Mouse (Mus musculus) large intestine, adult 2 months (tissue): ENCODE measurements around the gene Pin1. TPM values are rescaled to one million over a fixed set of nuclear protein-coding genes. Genes with fewer than 3 reads are reported as not detected.
"Not testable (repeated sequence)": the region's sequence is repeated elsewhere in the genome, so short reads cannot be mapped to it uniquely, and the experiment has no call there.

Source experiments
- DNase-seq: peaks from one replicate; pipeline ENCODE4 v3.0.0-alpha.2; 2012; ENCODE audit warnings: low read depth, low spot score
- WGBS: fragments of 180-500 bp; shearing (Covaris S2); methylation state at CpG from one replicate; pipeline ENCODE4 v1.1.7; 2018; 5-methylcytosine and 5-hydroxymethylcytosine counted together
- polyA plus RNA-seq: library from polyadenylated mRNA; depleted of rRNA; stranded (reverse); fragments of >200 nt; gene quantifications from 2 replicates; pipeline ENCODE4 v1.2.3, GENCODE M21; 2012; rRNA removed

Pin1 gene
- 13.5 and 13.8 TPM in 2 replicates for polyA plus RNA-seq

- under 1% methylated on average over 45 of the region's 45 CpGs for whole genome bisulfite sequencing
- peak; percentile 100 for DNase-seq
Measured at GRCm38 (mm10) chr9:20651602-20652259, at the start of gene Pin1. Gene Pin1 (plus strand): TSS chr9:20652095.

GRCm38 (mm10) chr9:20606269-20606668, 45.6 kb upstream of the Pin1 start:
- DNase-seq = no peak
- WGBS = 100% methylated on average over 1 of the region's 1 CpGs

GRCm38 (mm10) chr9:20607100-20607974, 44.6 kb upstream of the Pin1 start:
- WGBS = under 1% methylated on average over 57 of the region's 57 CpGs
- peak; percentile 80 for DNase-seq

- WGBS = 86% methylated on average over 5 of the region's 5 CpGs
- no peak for DNase-seq
Measured at GRCm38 (mm10) chr9:20609831-20610464, 41.9 kb upstream of the Pin1 start.

GRCm38 (mm10) chr9:20611976-20612375, 39.9 kb upstream of the Pin1 start:
- WGBS = 47% methylated on average over 5 of the region's 5 CpGs
- DNase-seq = no peak

GRCm38 (mm10) chr9:20616685-20617084, 35.2 kb upstream of the Pin1 start:
- no peak for DNase-seq
- 89% methylated on average over 2 of the region's 2 CpGs for WGBS

- 82% methylated on average over 2 of the region's 2 CpGs for WGBS
Measured at GRCm38 (mm10) chr9:20631332-20631731, 20.6 kb upstream of the Pin1 start.

GRCm38 (mm10) chr9:20635676-20636075, 16.2 kb upstream of the Pin1 start:
- not testable (repeated sequence) for DNase-seq
- whole genome bisulfite sequencing = 93% methylated on average over 8 of the region's 8 CpGs

More at GRCm38 (mm10) chr9:20631332-20631731, 20.6 kb upstream of the Pin1 start:
- DNase-seq = no peak

GRCm38 (mm10) chr9:20636256-20636655, 15.6 kb upstream of the Pin1 start:
- WGBS = 91% methylated on average over 3 of the region's 3 CpGs
- no peak for DNase-seq

- WGBS = 89% methylated on average over 2 of the region's 2 CpGs
- DNase-seq = no peak
Measured at GRCm38 (mm10) chr9:20636790-20637189, 15.1 kb upstream of the Pin1 start.

GRCm38 (mm10) chr9:20638552-20638951, 13.3 kb upstream of the Pin1 start:
- 94% methylated on average over 19 of the region's 19 CpGs for WGBS
- DNase-seq = no peak

- no peak for DNase-seq
- 90% methylated on average over 4 of the region's 4 CpGs for WGBS
Measured at GRCm38 (mm10) chr9:20639486-20639885, 12.4 kb upstream of the Pin1 start.

GRCm38 (mm10) chr9:20641501-20641900, 10.4 kb upstream of the Pin1 start:
- no peak for DNase-seq
- 17% methylated on average over 6 of the region's 6 CpGs for WGBS

GRCm38 (mm10) chr9:20642101-20642895, 9.6 kb upstream of the Pin1 start, which contains the start of gene Ubl5:
Gene Ubl5 (plus strand): TSS chr9:20642878.
- 1% methylated on average over 51 of the region's 51 CpGs for WGBS
- no peak for DNase-seq

- WGBS = under 1% methylated on average over 30 of the region's 30 CpGs
Measured at GRCm38 (mm10) chr9:20642896-20643466, 8.9 kb upstream of the Pin1 start.

GRCm38 (mm10) chr9:20643781-20644180, 8.1 kb upstream of the Pin1 start:
- no peak for DNase-seq
- WGBS = under 1% methylated on average over 13 of the region's 13 CpGs

More at GRCm38 (mm10) chr9:20642896-20643466, 8.9 kb upstream of the Pin1 start:
- peak; percentile 74 for DNase-seq

GRCm38 (mm10) chr9:20644360-20645081, 7.4 kb upstream of the Pin1 start, which contains the start of gene Fbxl12:
Gene Fbxl12 (minus strand): TSS chr9:20644767.
- WGBS = under 1% methylated on average over 43 of the region's 43 CpGs
- no peak for DNase-seq

GRCm38 (mm10) chr9:20645121-20645520, 6.8 kb upstream of the Pin1 start:
- 2% methylated on average over 17 of the region's 17 CpGs for WGBS
- no peak for DNase-seq
